Mouse (Mus musculus) C2C12 (cell line): ENCODE measurements at regions not wholly inside any gene's neighbourhood (a gene's known extent, or its start where the extent isn't known, plus 50 kb on each side); places are given as distances from the start of the nearest gene placed in this dataset.

Source experiments
- H3K27me3 ChIP-seq: one replicate; pipeline ENCODE4 v1.6.1; 2011; ENCODE audit not compliant: control insufficient read depth, insufficient read depth, insufficient read length
- H3K36me3 ChIP-seq: one replicate; pipeline ENCODE4 v1.6.1; 2011; ENCODE audit not compliant: control insufficient read depth, insufficient read depth
- H3K4me3 ChIP-seq: one replicate; pipeline ENCODE4 v1.5.1; 2011; ENCODE audit warnings: mild to moderate bottlenecking, control low read depth; ENCODE audit not compliant: poor library complexity, insufficient read depth, severe bottlenecking
- H3K79me2 ChIP-seq: one replicate; pipeline ENCODE4 v1.6.1; 2011; ENCODE audit not compliant: control insufficient read depth, insufficient read depth
- H3K79me3 ChIP-seq: one replicate; pipeline ENCODE4 v1.6.1; 2011; ENCODE audit warnings: low read depth, control low read depth
- H3ac ChIP-seq: one replicate; pipeline ENCODE3; 2011; ENCODE audit warnings: low read depth; ENCODE audit not compliant: control insufficient read depth, insufficient read length
- CEBPB ChIP-seq: IDR thresholded peaks from one replicate; pipeline ENCODE4 v1.6.1; 2011; ENCODE audit warnings: low read depth, mild to moderate bottlenecking, control low read depth, moderate library complexity
- CTCF ChIP-seq: IDR thresholded peaks from one replicate; pipeline ENCODE4 v1.5.1; 2011; ENCODE audit not compliant: control insufficient read depth, insufficient read depth, insufficient read length
- FOSL1 ChIP-seq: IDR thresholded peaks from one replicate; pipeline ENCODE4 v1.8.0; 2011; ENCODE audit warnings: mild to moderate bottlenecking, low read length; ENCODE audit not compliant: poor library complexity, insufficient read depth, severe bottlenecking
- MAX ChIP-seq: IDR thresholded peaks from one replicate; pipeline ENCODE4 v1.6.1; 2011; ENCODE audit warnings: mild to moderate bottlenecking, control low read depth
- MYOD1 ChIP-seq: IDR thresholded peaks from one replicate; pipeline ENCODE4 v1.6.1; 2011; ENCODE audit warnings: low read depth; ENCODE audit not compliant: control insufficient read depth, insufficient read length
- MYOG ChIP-seq: IDR thresholded peaks from one replicate; pipeline ENCODE4 v1.6.1; 2011; ENCODE audit not compliant: control insufficient read depth, insufficient read length; ENCODE audit errors: extremely low read depth
- USF1 ChIP-seq: IDR thresholded peaks from one replicate; pipeline ENCODE4 v1.6.1; 2011; ENCODE audit warnings: low read depth, mild to moderate bottlenecking, control low read depth, moderate library complexity

GRCm38 (mm10) chr16:93486646-93487550 lies 117.0 kb downstream of the Setd4 start:
- no peak for TF ChIP-seq FOSL1
- no peak overlapping the region for H3ac ChIP-seq
- H3K36me3 ChIP-seq: no peaks in the 10 kb centered on the region
- H3K79me3 ChIP-seq: no peaks in the 10 kb centered on the region
- H3K4me3 ChIP-seq: no peak overlapping the region
- H3K79me2 ChIP-seq: no peaks in the 10 kb centered on the region
- H3K27me3 ChIP-seq: peaks cover 3% of the 10 kb centered on the region

- H3K27me3 ChIP-seq: no peaks in the 10 kb centered on the region
- H3K79me3 ChIP-seq: no peaks in the 10 kb centered on the region
- no peak overlapping the region for H3K4me3 ChIP-seq
- no peaks in the 10 kb centered on the region for H3K36me3 ChIP-seq
- no peak for TF ChIP-seq MYOD1
- no peak for TF ChIP-seq MYOG
- TF ChIP-seq FOSL1: no peak
- TF ChIP-seq MAX: no peak
- H3ac ChIP-seq: no peak overlapping the region
- H3K79me2 ChIP-seq: no peaks in the 10 kb centered on the region
Measured at GRCm38 (mm10) chr16:93469957-93470356, 133.9 kb downstream of the Setd4 start.

- Histone ChIP-seq H3K79me2 (no peaks in the 10 kb centered on the region), H3K4me3 (no peak overlapping the region), H3K79me3 (no peaks in the 10 kb centered on the region), H3K27me3 (no peaks in the 10 kb centered on the region), H3ac (no peak overlapping the region), H3K36me3 (no peaks in the 10 kb centered on the region)
- TF ChIP-seq MYOD1 (no peak), USF1 (no peak), CTCF (no peak), MYOG (no peak), CEBPB (no peak), FOSL1 (no peak), MAX (no peak)
Measured at GRCm38 (mm10) chr16:93465741-93466140, 138.1 kb downstream of the Setd4 start.

- TF ChIP-seq CTCF (no peak), CEBPB (no peak), MYOD1 (no peak), FOSL1 (no peak), USF1 (no peak), MYOG (no peak), MAX (no peak)
- H3K4me3 ChIP-seq: no peak overlapping the region
- no peaks in the 10 kb centered on the region for H3K36me3 ChIP-seq
- H3K27me3 ChIP-seq: no peaks in the 10 kb centered on the region
- no peaks in the 10 kb centered on the region for H3K79me2 ChIP-seq
- H3ac ChIP-seq: no peak overlapping the region
- H3K79me3 ChIP-seq: no peaks in the 10 kb centered on the region
Measured at GRCm38 (mm10) chr16:93464898-93465297, 139.0 kb downstream of the Setd4 start.

- no peaks in the 10 kb centered on the region for H3K79me3 ChIP-seq
- no peaks in the 10 kb centered on the region for H3K27me3 ChIP-seq
- TF ChIP-seq USF1 (no peak), CEBPB (no peak), CTCF (no peak), MYOG (no peak), MYOD1 (no peak), MAX (no peak), FOSL1 (no peak)
- H3ac ChIP-seq: no peak overlapping the region
- H3K4me3 ChIP-seq: no peak overlapping the region
- H3K79me2 ChIP-seq: no peaks in the 10 kb centered on the region
- no peaks in the 10 kb centered on the region for H3K36me3 ChIP-seq
Measured at GRCm38 (mm10) chr16:93463405-93463804, 140.5 kb downstream of the Setd4 start.

GRCm38 (mm10) chr16:93462286-93462610 lies 141.6 kb downstream of the Setd4 start:
- no peaks in the 10 kb centered on the region for H3K79me3 ChIP-seq
- no peaks in the 10 kb centered on the region for H3K79me2 ChIP-seq
- no peaks in the 10 kb centered on the region for H3K36me3 ChIP-seq
- TF ChIP-seq CEBPB (no peak), CTCF (no peak), USF1 (no peak), MYOG (no peak), MAX (no peak), MYOD1 (no peak), FOSL1 (no peak)
- H3K27me3 ChIP-seq: no peaks in the 10 kb centered on the region
- no peak overlapping the region for H3ac ChIP-seq
- no peak overlapping the region for H3K4me3 ChIP-seq
